Mouse (Mus musculus): ENCODE data around the gene Grin1. TPM values are rescaled to one million over a fixed set of nuclear protein-coding genes. Genes with fewer than 3 reads are reported as not detected.
"Not testable (repeated sequence)": the region's sequence is repeated elsewhere in the genome, so short reads cannot be mapped to it uniquely, and the experiment has no call there.

Grin1 gene
- polyA plus RNA-seq, 1 experiment from 2014 or later = 0.46 TPM

GRCm38 (mm10) chr2:25256443-25257109, 62.4 kb downstream of the Grin1 start:
- H3K36me3 ChIP-seq = peaks cover 14% of the 10 kb centered on the region
- H3K27ac ChIP-seq; H3K9me3 ChIP-seq (replicated peaks); DNase-seq (ENCODE audit: low spot score); H3K27me3 ChIP-seq (ENCODE audit: low read depth, poor library complexity, severe bottlenecking): not testable (repeated sequence)
- H3K4me3 ChIP-seq = peak overlapping the region; percentile 79
- 68% methylated on average over 12 of the region's 12 CpGs for WGBS
- peaks cover 18% of the 10 kb centered on the region for H3K4me1 ChIP-seq

GRCm38 (mm10) chr2:25255284-25255779, 63.7 kb downstream of the Grin1 start, which contains the start of gene Tmem203:
Tmem203 (plus strand) TSS chr2:25255439.
- H3K27ac ChIP-seq = peak within 1 kb of the TSS; percentile 92
- under 1% methylated on average over 39 of the region's 39 CpGs for WGBS
- no peaks in the 10 kb centered on the region for H3K27me3 ChIP-seq (ENCODE audit: low read depth, poor library complexity, severe bottlenecking)
- H3K36me3 ChIP-seq = peaks cover 26% of the 10 kb centered on the region
- H3K9me3 ChIP-seq (replicated peaks) = no peaks in the 10 kb centered on the region
- peaks cover 18% of the 10 kb centered on the region for H3K4me1 ChIP-seq
- peak; percentile 99 for DNase-seq (ENCODE audit: low spot score)
- peak within 1 kb of the TSS; percentile 79 for H3K4me3 ChIP-seq

GRCm38 (mm10) chr2:25252331-25252730, 66.7 kb downstream of the Grin1 start:
- no peak overlapping the region for H3K27ac ChIP-seq
- WGBS = 83% methylated on average over 1 of the region's 1 CpGs
- peaks cover 56% of the 10 kb centered on the region for H3K36me3 ChIP-seq
- no peak overlapping the region for H3K4me3 ChIP-seq
- peaks cover 18% of the 10 kb centered on the region for H3K4me1 ChIP-seq
- H3K9me3 ChIP-seq (replicated peaks) = no peaks in the 10 kb centered on the region
- H3K27me3 ChIP-seq (ENCODE audit: low read depth, poor library complexity, severe bottlenecking) = no peaks in the 10 kb centered on the region
- no peak for DNase-seq (ENCODE audit: low spot score)

GRCm38 (mm10) chr2:25246183-25247072, 72.6 kb downstream of the Grin1 start, which contains the start of gene AL732309.1:
AL732309.1 (minus strand) TSS chr2:25246863.
- WGBS = 91% methylated on average over 10 of the region's 10 CpGs
- Histone ChIP-seq H3K4me3 (no peak within 1 kb of the TSS), H3K27ac (no peak within 1 kb of the TSS), H3K36me3 (peaks cover 65% of the 10 kb centered on the region), H3K4me1 (peaks cover 18% of the 10 kb centered on the region), H3K9me3 (replicated peaks) (no peaks in the 10 kb centered on the region), H3K27me3 (ENCODE audit: low read depth, poor library complexity, severe bottlenecking) (peaks cover 31% of the 10 kb centered on the region)
- no peak for DNase-seq (ENCODE audit: low spot score)

- H3K4me1 ChIP-seq = peaks cover 31% of the 10 kb centered on the region
- no peak overlapping the region for H3K27ac ChIP-seq
- H3K27me3 ChIP-seq (ENCODE audit: low read depth, poor library complexity, severe bottlenecking) = peaks cover 39% of the 10 kb centered on the region
- peaks cover 43% of the 10 kb centered on the region for H3K36me3 ChIP-seq
- no peak overlapping the region for H3K4me3 ChIP-seq
- H3K9me3 ChIP-seq (replicated peaks) = no peaks in the 10 kb centered on the region
- 87% methylated on average over 4 of the region's 4 CpGs for WGBS
- DNase-seq (ENCODE audit: low spot score) = no peak
These were observed 74.8 kb downstream of the Grin1 start for GRCm38 (mm10) chr2:25244144-25244543.

- Histone ChIP-seq H3K27me3 (ENCODE audit: low read depth, poor library complexity, severe bottlenecking) (peaks cover 44% of the 10 kb centered on the region), H3K36me3 (peaks cover 35% of the 10 kb centered on the region), H3K4me3 (peak overlapping the region; percentile 63), H3K27ac (peak overlapping the region; percentile 47; the same call in 1 of the 2 replicates), H3K4me1 (peaks cover 31% of the 10 kb centered on the region), H3K9me3 (replicated peaks) (no peaks in the 10 kb centered on the region)
- DNase-seq (ENCODE audit: low spot score) = no peak
- WGBS = 72% methylated on average over 8 of the region's 8 CpGs
These were observed 75.6 kb downstream of the Grin1 start for GRCm38 (mm10) chr2:25243342-25243741.

GRCm38 (mm10) chr2:25242101-25242506, 76.9 kb downstream of the Grin1 start, which contains the start of the genes Rnf208 and Cysrt1:
Rnf208 (plus strand) TSS chr2:25242255.
Cysrt1 (minus strand) TSS chr2:25242452.
- H3K27ac ChIP-seq = peak within 1 kb of the TSS; percentile 71
- under 1% methylated on average over 59 of the region's 59 CpGs for WGBS
- no peaks in the 10 kb centered on the region for H3K9me3 ChIP-seq (replicated peaks)
- H3K36me3 ChIP-seq = peaks cover 22% of the 10 kb centered on the region
- peaks cover 48% of the 10 kb centered on the region for H3K27me3 ChIP-seq (ENCODE audit: low read depth, poor library complexity, severe bottlenecking)
- H3K4me3 ChIP-seq = peak within 1 kb of the TSS; percentile 63
- H3K4me1 ChIP-seq = peaks cover 31% of the 10 kb centered on the region
- peak; percentile 43 for DNase-seq (ENCODE audit: low spot score)

GRCm38 (mm10) chr2:25241438-25241775, 77.6 kb downstream of the Grin1 start:
- Histone ChIP-seq H3K27me3 (ENCODE audit: low read depth, poor library complexity, severe bottlenecking) (peaks cover 51% of the 10 kb centered on the region), H3K4me3 (peak overlapping the region; percentile 63), H3K36me3 (peaks cover 15% of the 10 kb centered on the region), H3K4me1 (peaks cover 34% of the 10 kb centered on the region), H3K27ac (no peak overlapping the region; the same call in 1 of the 2 replicates), H3K9me3 (replicated peaks) (no peaks in the 10 kb centered on the region)
- WGBS = 24% methylated on average over 6 of the region's 6 CpGs
- DNase-seq (ENCODE audit: low spot score) = no peak

Other genes starting within 250 kb of the Grin1 start
- gene Entpd8, start 238.9 kb downstream of the Grin1 start, polyA plus RNA-seq (2016; fragmentation: Nextera tagmentation; extraction: Ambion mirVana) = 0.30 TPM in 1 of 2 replicates, not detected in the other
- gene Noxa1, start 224.0 kb downstream of the Grin1 start, polyA plus RNA-seq (2016; fragmentation: Nextera tagmentation; extraction: Ambion mirVana) = 0.15 and 0.28 TPM in 2 replicates
- gene Nrarp, start 138.4 kb downstream of the Grin1 start, polyA plus RNA-seq (2016; fragmentation: Nextera tagmentation; extraction: Ambion mirVana) = 7.9 and 10.3 TPM in 2 replicates
- 3.2 TPM in 2 replicates for gene Tor4a, start 122.3 kb downstream of the Grin1 start, polyA plus RNA-seq (2016; fragmentation: Nextera tagmentation; extraction: Ambion mirVana)
- 129 and 137 TPM in 2 replicates for gene Nelfb, start 107.7 kb downstream of the Grin1 start, polyA plus RNA-seq (2016; fragmentation: Nextera tagmentation; extraction: Ambion mirVana)
- gene Stpg3, start 104.5 kb downstream of the Grin1 start, polyA plus RNA-seq (2016; fragmentation: Nextera tagmentation; extraction: Ambion mirVana) = 0.14 TPM in 1 of 2 replicates, not detected in the other
- gene Fam166a, start 100.4 kb downstream of the Grin1 start, polyA plus RNA-seq (2016; fragmentation: Nextera tagmentation; extraction: Ambion mirVana) = 1.0 TPM in 1 of 2 replicates, not detected in the other
- 597 and 608 TPM in 2 replicates for gene Tubb4b, start 94.5 kb downstream of the Grin1 start, polyA plus RNA-seq (2016; fragmentation: Nextera tagmentation; extraction: Ambion mirVana)
- gene Slc34a3, start 84.8 kb downstream of the Grin1 start, polyA plus RNA-seq (2016; fragmentation: Nextera tagmentation; extraction: Ambion mirVana) = not detected in 2 replicates
- not detected in 2 replicates for gene Rnf224, start 82.4 kb downstream of the Grin1 start, polyA plus RNA-seq (2016; fragmentation: Nextera tagmentation; extraction: Ambion mirVana)
- gene Rnf208, start 76.9 kb downstream of the Grin1 start, polyA plus RNA-seq (2016; fragmentation: Nextera tagmentation; extraction: Ambion mirVana) = 3.8 and 5.7 TPM in 2 replicates
- 0.25 TPM in 1 of 2 replicates, not detected in the other for gene Cysrt1, start 76.7 kb downstream of the Grin1 start, polyA plus RNA-seq (2016; fragmentation: Nextera tagmentation; extraction: Ambion mirVana)
- 6.5 and 7.8 TPM in 2 replicates for gene AL732309.1, start 72.3 kb downstream of the Grin1 start, polyA plus RNA-seq (2016; fragmentation: Nextera tagmentation; extraction: Ambion mirVana)
- 14.5 and 18.4 TPM in 2 replicates for gene Tmem203, start 63.7 kb downstream of the Grin1 start, polyA plus RNA-seq (2016; fragmentation: Nextera tagmentation; extraction: Ambion mirVana)
- gene Tprn, start 56.6 kb downstream of the Grin1 start, polyA plus RNA-seq (2016; fragmentation: Nextera tagmentation; extraction: Ambion mirVana) = 8.7 and 9.7 TPM in 2 replicates
- gene Ssna1, start 46.7 kb downstream of the Grin1 start, polyA plus RNA-seq (2016; fragmentation: Nextera tagmentation; extraction: Ambion mirVana) = 235 and 243 TPM in 2 replicates
- 138 and 153 TPM in 2 replicates for gene Anapc2, start 46.7 kb downstream of the Grin1 start, polyA plus RNA-seq (2016; fragmentation: Nextera tagmentation; extraction: Ambion mirVana)
- gene Tmem210, start 31.0 kb downstream of the Grin1 start, polyA plus RNA-seq (2016; fragmentation: Nextera tagmentation; extraction: Ambion mirVana) = not detected in 2 replicates
- not detected in 2 replicates for gene Lrrc26, start 29.3 kb downstream of the Grin1 start, polyA plus RNA-seq (2016; fragmentation: Nextera tagmentation; extraction: Ambion mirVana)
- gene Man1b1, start 13.2 kb upstream of the Grin1 start, polyA plus RNA-seq (2016; fragmentation: Nextera tagmentation; extraction: Ambion mirVana) = 42.6 and 54.6 TPM in 2 replicates
- 15.7 and 18.7 TPM in 2 replicates for gene Dpp7, start 37.2 kb upstream of the Grin1 start, polyA plus RNA-seq (2016; fragmentation: Nextera tagmentation; extraction: Ambion mirVana)
- gene Uap1l1, start 46.5 kb upstream of the Grin1 start, polyA plus RNA-seq (2016; fragmentation: Nextera tagmentation; extraction: Ambion mirVana) = 8.1 and 9.0 TPM in 2 replicates
- gene Sapcd2, start 53.1 kb upstream of the Grin1 start, polyA plus RNA-seq (2016; fragmentation: Nextera tagmentation; extraction: Ambion mirVana) = 88.3 and 88.7 TPM in 2 replicates
- gene Entpd2, start 76.7 kb upstream of the Grin1 start, polyA plus RNA-seq (2016; fragmentation: Nextera tagmentation; extraction: Ambion mirVana) = 0.19 TPM in 1 of 2 replicates, not detected in the other
- gene Npdc1, start 80.2 kb upstream of the Grin1 start, polyA plus RNA-seq (2016; fragmentation: Nextera tagmentation; extraction: Ambion mirVana) = 5.7 and 8.1 TPM in 2 replicates
- not detected in 2 replicates for gene Fut7, start 104.1 kb upstream of the Grin1 start, polyA plus RNA-seq (2016; fragmentation: Nextera tagmentation; extraction: Ambion mirVana)
- gene Abca2, start 109.5 kb upstream of the Grin1 start, polyA plus RNA-seq (2016; fragmentation: Nextera tagmentation; extraction: Ambion mirVana) = 2.8 and 4.4 TPM in 2 replicates
- 0.30 and 1.1 TPM in 2 replicates for gene Clic3, start 137.7 kb upstream of the Grin1 start, polyA plus RNA-seq (2016; fragmentation: Nextera tagmentation; extraction: Ambion mirVana)
- gene Paxx, start 141.9 kb upstream of the Grin1 start, polyA plus RNA-seq (2016; fragmentation: Nextera tagmentation; extraction: Ambion mirVana) = 10.0 and 14.6 TPM in 2 replicates
- not detected in 2 replicates for gene Ptgds, start 150.9 kb upstream of the Grin1 start, polyA plus RNA-seq (2016; fragmentation: Nextera tagmentation; extraction: Ambion mirVana)
- gene Lcn12, start 174.7 kb upstream of the Grin1 start, polyA plus RNA-seq (2016; fragmentation: Nextera tagmentation; extraction: Ambion mirVana) = not detected in 2 replicates
- 83.6 and 94.6 TPM in 2 replicates for gene Fbxw5, start 181.6 kb upstream of the Grin1 start, polyA plus RNA-seq (2016; fragmentation: Nextera tagmentation; extraction: Ambion mirVana)
- gene C8g, start 182.5 kb upstream of the Grin1 start, polyA plus RNA-seq (2016; fragmentation: Nextera tagmentation; extraction: Ambion mirVana) = 6.1 and 7.0 TPM in 2 replicates
- 46.1 and 46.2 TPM in 2 replicates for gene Traf2, start 227.8 kb upstream of the Grin1 start, polyA plus RNA-seq (2016; fragmentation: Nextera tagmentation; extraction: Ambion mirVana)
- gene Edf1, start 238.7 kb upstream of the Grin1 start, polyA plus RNA-seq (2016; fragmentation: Nextera tagmentation; extraction: Ambion mirVana) = 307 and 320 TPM in 2 replicates